Mouse (Mus musculus): ENCODE data around the gene Trim28. TPM values are rescaled to one million over a fixed set of nuclear protein-coding genes. Genes with fewer than 3 reads are reported as not detected.

The Trim28 gene
- polyA plus RNA-seq, 2 experiments from 2014 or later: 45.5 to 59.4 TPM

Other genes starting within 250 kb of the Trim28 start
- gene Zscan18, start 195.5 kb upstream of the Trim28 start, polyA plus RNA-seq (2017; shearing (Covaris generic)): under 1 TPM; 0.25 to 0.29 TPM
- 10 to 100 TPM; 16.8 to 20.2 TPM for gene Zfp329, start 180.3 kb upstream of the Trim28 start, polyA plus RNA-seq (2017; shearing (Covaris generic))
- 10 to 100 TPM; 56.1 to 72.2 TPM for gene Zfp110, start 164.4 kb upstream of the Trim28 start, polyA plus RNA-seq (2017; shearing (Covaris generic))
- 1 to 10 TPM in 1 of 2 experiments, under 1 TPM in 1; 0.84 to 2.4 TPM for gene Zfp128, start 117.9 kb upstream of the Trim28 start, polyA plus RNA-seq (2017; shearing (Covaris generic))
- gene Zscan22, start 101.3 kb upstream of the Trim28 start, polyA plus RNA-seq (2017; shearing (Covaris generic)): 10 to 100 TPM in 1 of 2 experiments, 1 to 10 TPM in 1; 6.6 to 10.9 TPM
- gene Rps5, start 76.8 kb upstream of the Trim28 start, polyA plus RNA-seq (2017; shearing (Covaris generic)): 1,000 to 10,000 TPM; 2,813 to 3,009 TPM
- gene Rnf225, start 71.7 kb upstream of the Trim28 start, polyA plus RNA-seq (2017; shearing (Covaris generic)): not detected
- gene Zfp324, start 33.3 kb upstream of the Trim28 start, polyA plus RNA-seq (2017; shearing (Covaris generic)): 1 to 10 TPM; 2.4 to 3.4 TPM
- 1 to 10 TPM; 2.6 to 3.3 TPM for gene Zfp446, start 21.3 kb upstream of the Trim28 start, polyA plus RNA-seq (2017; shearing (Covaris generic))
- under 1 TPM in 1 of 2 experiments, not detected in 1; 0.29 TPM for gene Slc27a5, start 922 bp upstream of the Trim28 start, polyA plus RNA-seq (2017; shearing (Covaris generic))
- 1 to 10 TPM; 4.6 to 7.0 TPM for gene Zbtb45, start 10.9 kb downstream of the Trim28 start, polyA plus RNA-seq (2017; shearing (Covaris generic))
- 100 to 1,000 TPM; 300 to 349 TPM for gene Chmp2a, start 35.7 kb downstream of the Trim28 start, polyA plus RNA-seq (2017; shearing (Covaris generic))
- 10 to 100 TPM; 15.3 to 16.9 TPM for gene Ube2m, start 39.2 kb downstream of the Trim28 start, polyA plus RNA-seq (2017; shearing (Covaris generic))
- under 1 TPM; 0.45 to 0.46 TPM for gene Mzf1, start 55.6 kb downstream of the Trim28 start, polyA plus RNA-seq (2017; shearing (Covaris generic))
- under 1 TPM in 1 of 2 experiments, not detected in 1; 0.08 TPM for gene Vmn1r85, start 96.1 kb downstream of the Trim28 start, polyA plus RNA-seq (2017; shearing (Covaris generic))
- not detected for gene Vmn1r86, start 120.8 kb downstream of the Trim28 start, polyA plus RNA-seq (2017; shearing (Covaris generic))
- gene Vmn1r87, start 141.0 kb downstream of the Trim28 start, polyA plus RNA-seq (2017; shearing (Covaris generic)): under 1 TPM in 1 of 2 experiments, not detected in 1; 0.25 TPM
- under 1 TPM in 1 of 2 experiments, not detected in 1; 0.15 TPM for gene Vmn1r88, start 160.5 kb downstream of the Trim28 start, polyA plus RNA-seq (2017; shearing (Covaris generic))
- gene Vmn1r89, start 213.9 kb downstream of the Trim28 start, polyA plus RNA-seq (2017; shearing (Covaris generic)): not detected